Mouse (Mus musculus) right cerebral cortex, postnatal 14 days (tissue): ENCODE data around the gene Adh7.

Experiments
- DNase-seq: peaks from one replicate; pipeline ENCODE4 v3.0.0; 2022

Gene Adh7

GRCm38 (mm10) chr3:138217631-138218264 is at the start of gene Adh7:
TSS of gene Adh7 (plus strand) at chr3:138217760.
- DNase-seq = no peak

- DNase-seq = no peak
These were observed 44.3 kb upstream of the Adh7 start for GRCm38 (mm10) chr3:138173291-138173690.

GRCm38 (mm10) chr3:138175551-138175950 is 42.0 kb upstream of the Adh7 start:
- DNase-seq = no peak

GRCm38 (mm10) chr3:138182019-138182418 is 35.5 kb upstream of the Adh7 start:
- DNase-seq = no peak

- no peak for DNase-seq
These were observed 34.2 kb upstream of the Adh7 start for GRCm38 (mm10) chr3:138183371-138183770.

- no peak for DNase-seq
These were observed 32.3 kb upstream of the Adh7 start for GRCm38 (mm10) chr3:138185290-138185689.

- no peak for DNase-seq
These were observed 31.3 kb upstream of the Adh7 start for GRCm38 (mm10) chr3:138185995-138186930.

- DNase-seq = no peak
These were observed 25.3 kb upstream of the Adh7 start for GRCm38 (mm10) chr3:138192260-138192659.

GRCm38 (mm10) chr3:138193683-138194302 is 23.8 kb upstream of the Adh7 start, which contains the start of gene 4930579F01Rik:
TSS of gene 4930579F01Rik (minus strand) at chr3:138193825.
- DNase-seq = no peak

- no peak for DNase-seq
These were observed 20.5 kb upstream of the Adh7 start for GRCm38 (mm10) chr3:138197093-138197492.

- no peak for DNase-seq
These were observed 20.0 kb upstream of the Adh7 start for GRCm38 (mm10) chr3:138197556-138197955.

GRCm38 (mm10) chr3:138197973-138198721 is 19.4 kb upstream of the Adh7 start:
- DNase-seq = peak; percentile 94

GRCm38 (mm10) chr3:138198722-138199068 is 18.9 kb upstream of the Adh7 start:
- no peak for DNase-seq

GRCm38 (mm10) chr3:138208821-138209220 is 8.7 kb upstream of the Adh7 start:
- DNase-seq = no peak

- DNase-seq = no peak
These were observed 7.0 kb upstream of the Adh7 start for GRCm38 (mm10) chr3:138210432-138211075.

- DNase-seq = no peak
These were observed 5.1 kb upstream of the Adh7 start for GRCm38 (mm10) chr3:138212431-138212951.

GRCm38 (mm10) chr3:138215395-138215989 is 2.1 kb upstream of the Adh7 start:
- DNase-seq = no peak

GRCm38 (mm10) chr3:138216091-138216490 is 1.5 kb upstream of the Adh7 start:
- no peak for DNase-seq

- no peak for DNase-seq
These were observed 3.6 kb downstream of the Adh7 start for GRCm38 (mm10) chr3:138221116-138221515.

GRCm38 (mm10) chr3:138222511-138222910 is 5.0 kb downstream of the Adh7 start:
- DNase-seq = no peak

GRCm38 (mm10) chr3:138222952-138223351 is 5.4 kb downstream of the Adh7 start:
- peak; percentile 41 for DNase-seq
